Mouse (Mus musculus) cortical plate, adult 2 months (tissue): Measurements from ENCODE around the gene Them4. TPM values are rescaled to one million over a fixed set of nuclear protein-coding genes. Genes with fewer than 3 reads are reported as not detected.

Experiments
- H3K27ac ChIP-seq: fragments of 200-500 bp; 2 replicates; pipeline ENCODE4 v1.5.1; 2012; ENCODE audit warnings: low read length, control low read depth, inconsistent platforms; ENCODE audit not compliant: insufficient read depth
- H3K4me1 ChIP-seq: fragments of 200-500 bp; 2 replicates; pipeline ENCODE4 v1.6.1; 2011; ENCODE audit warnings: low read length; ENCODE audit not compliant: control insufficient read depth, insufficient read depth
- H3K4me3 ChIP-seq: fragments of 200-500 bp; 2 replicates; pipeline ENCODE4 v1.5.1; 2011; ENCODE audit warnings: mild to moderate bottlenecking, low read length, control low read depth; ENCODE audit not compliant: insufficient read depth
- CTCF ChIP-seq: fragments of 200-500 bp; IDR thresholded peaks from 2 replicates; pipeline ENCODE4 v1.5.1; 2011; ENCODE audit warnings: mild to moderate bottlenecking, control low read depth, low read length; ENCODE audit not compliant: insufficient read depth; ENCODE audit errors: extremely low read depth
- POLR2A ChIP-seq: fragments of 200-500 bp; IDR thresholded peaks from 2 replicates; pipeline ENCODE4 v1.6.1; 2011; ENCODE audit warnings: mild to moderate bottlenecking, low read length, control low read depth; ENCODE audit not compliant: insufficient read depth; ENCODE audit errors: extremely low read depth
- polyA plus RNA-seq: library from polyadenylated mRNA; depleted of rRNA; stranded (reverse); fragments of >200 nt; gene quantifications from 2 replicates; pipeline ENCODE4 v1.2.3, GENCODE M21; 2012; rRNA removed

Them4 gene
- polyA plus RNA-seq, 1 experiment: 19.3 TPM

GRCm38 (mm10) chr3:94375146-94375545 lies 65.3 kb downstream of the Them4 start:
- H3K27ac ChIP-seq: no peak overlapping the region
- H3K4me1 ChIP-seq: 0 out of 2 replicates have a peak, but pooled peaks cover 1% of the 10 kb centered on the region
- H3K4me3 ChIP-seq: no peak overlapping the region
- TF ChIP-seq POLR2A (no peak), CTCF (no peak)

GRCm38 (mm10) chr3:94375861-94376260 lies 66.0 kb downstream of the Them4 start:
- Histone ChIP-seq H3K4me1 (0 out of 2 replicates have a peak, but pooled peaks cover 1% of the 10 kb centered on the region), H3K4me3 (no peak overlapping the region), H3K27ac (no peak overlapping the region)
- TF ChIP-seq POLR2A (no peak), CTCF (no peak)

- Histone ChIP-seq H3K4me3 (no peak overlapping the region), H3K4me1 (0 out of 2 replicates have a peak, but pooled peaks cover 1% of the 10 kb centered on the region), H3K27ac (no peak overlapping the region)
- TF ChIP-seq POLR2A (no peak), CTCF (no peak)
These were observed 67.4 kb downstream of the Them4 start for GRCm38 (mm10) chr3:94377028-94377923.

- Histone ChIP-seq H3K4me3 (no peak overlapping the region), H3K27ac (no peak overlapping the region), H3K4me1 (no peaks in the 10 kb centered on the region)
- TF ChIP-seq POLR2A: no peak
- TF ChIP-seq CTCF: no peak
These were observed 70.1 kb downstream of the Them4 start for GRCm38 (mm10) chr3:94379831-94380510.

Other genes starting within 250 kb of the Them4 start
- not detected in 2 replicates for gene Gm10697, start 237.4 kb upstream of the Them4 start, polyA plus RNA-seq
- gene Gm10696, start 131.9 kb upstream of the Them4 start, polyA plus RNA-seq: not detected in 2 replicates
- gene Gm5286, start 113.4 kb upstream of the Them4 start, polyA plus RNA-seq: not detected in 2 replicates
- not detected in 2 replicates for gene Gm4778, start 46.1 kb upstream of the Them4 start, polyA plus RNA-seq
- gene Them5, start 32.0 kb downstream of the Them4 start, polyA plus RNA-seq: not detected in 2 replicates
- gene C2cd4d, start 52.3 kb downstream of the Them4 start, polyA plus RNA-seq: 0.61 and 0.70 TPM in 2 replicates
- gene Rorc, start 62.7 kb downstream of the Them4 start, polyA plus RNA-seq: 1.9 and 2.0 TPM in 2 replicates
- gene Lingo4, start 88.4 kb downstream of the Them4 start, polyA plus RNA-seq: 0.46 and 0.51 TPM in 2 replicates
- 15.2 and 15.5 TPM in 2 replicates for gene Tdrkh, start 103.2 kb downstream of the Them4 start, polyA plus RNA-seq
- gene Mrpl9, start 133.2 kb downstream of the Them4 start, polyA plus RNA-seq: 46.0 and 47.9 TPM in 2 replicates
- gene Oaz3, start 133.8 kb downstream of the Them4 start, polyA plus RNA-seq: 0.15 and 0.25 TPM in 2 replicates
- 314 and 357 TPM in 2 replicates for gene Celf3, start 168.2 kb downstream of the Them4 start, polyA plus RNA-seq
- 3.2 and 4.1 TPM in 2 replicates for gene Riiad1, start 170.3 kb downstream of the Them4 start, polyA plus RNA-seq